Mouse (Mus musculus) limb, embryonic 14.5 days (tissue): Measurements from ENCODE around the gene Antxr1. TPM values are rescaled to one million over a fixed set of nuclear protein-coding genes. Genes with fewer than 3 reads are reported as not detected.

ENCODE experiments used
- ATAC-seq: fragments of 200-750 bp; cut with Nextera tagmentation; 2 replicates; pipeline ENCODE4 v1.8.0; 2017; ENCODE audit warnings: low read depth, moderate number of reproducible peaks, moderate TSS enrichment; ENCODE audit not compliant: low FRiP score
- DNase-seq: peaks from one replicate; pipeline ENCODE4 v3.0.0-alpha.2; 2015; ENCODE audit warnings: low spot score
- H3K27ac ChIP-seq: fragments of 300-500 bp; sonication (generic); replicated peaks from 2 replicates; pipeline ENCODE4 v1.5.1; 2014; ENCODE audit warnings: low read depth, mild to moderate bottlenecking, low read length, moderate library complexity, mixed read lengths
- H3K27me3 ChIP-seq: fragments of 300-500 bp; sonication (generic); 2 replicates; pipeline ENCODE4 v1.6.1; 2014; ENCODE audit warnings: low read length, mixed read lengths; ENCODE audit not compliant: control insufficient read depth, insufficient read depth
- H3K36me3 ChIP-seq: fragments of 300-500 bp; sonication (generic); 2 replicates; pipeline ENCODE4 v1.6.1; 2014; ENCODE audit warnings: mild to moderate bottlenecking, low read length, moderate library complexity, mixed read lengths; ENCODE audit not compliant: control insufficient read depth, insufficient read depth
- H3K4me1 ChIP-seq: fragments of 300-500 bp; sonication (generic); 2 replicates; pipeline ENCODE4 v1.6.1; 2014; ENCODE audit warnings: antibody characterized with exemption, low read length, mixed read lengths; ENCODE audit not compliant: control insufficient read depth, insufficient read depth
- H3K4me2 ChIP-seq: fragments of 300-500 bp; sonication (generic); replicated peaks from 2 replicates; pipeline ENCODE4 v1.6.1; 2014; ENCODE audit warnings: low read depth, mild to moderate bottlenecking, low read length, moderate library complexity; ENCODE audit not compliant: severe bottlenecking
- H3K4me3 ChIP-seq: fragments of 300-500 bp; sonication (generic); replicated peaks from 2 replicates; pipeline ENCODE4 v1.5.1; 2014; ENCODE audit warnings: low read length
- H3K9ac ChIP-seq: fragments of 300-500 bp; sonication (generic); 2 replicates; pipeline ENCODE4 v1.6.1; 2014; ENCODE audit warnings: mild to moderate bottlenecking, low read depth, low read length, moderate library complexity; ENCODE audit not compliant: severe bottlenecking
- H3K9me3 ChIP-seq: fragments of 300-500 bp; sonication (generic); 2 replicates; pipeline ENCODE4 v1.6.1; 2016; ENCODE audit warnings: low read length; ENCODE audit not compliant: control insufficient read depth
- POLR2A ChIP-seq: fragments of 200-500 bp; IDR thresholded peaks from 2 replicates; pipeline ENCODE4 v1.8.0; 2012; ENCODE audit warnings: inconsistent platforms, mild to moderate bottlenecking, moderate library complexity, borderline replicate concordance; ENCODE audit not compliant: insufficient read depth, insufficient read length; ENCODE audit errors: extremely low read depth
- WGBS: fragments of 180-500 bp; shearing (Covaris S2); extraction: QIAGEN DNeasy Blood & Tissue Kit; methylation state at CpG from one replicate; pipeline ENCODE4 v1.1.7; 2014; 5-methylcytosine and 5-hydroxymethylcytosine counted together
- polyA plus RNA-seq, 2 experiments: library from polyadenylated mRNA; depleted of rRNA in 1 of 2; stranded (reverse) in 1 of 2; unstranded in 1 of 2; fragments of >200 nt; fragmentation: Nextera tagmentation in 1 of 2; extraction: Ambion mirVana in 1 of 2; gene quantifications; 2 replicates each; pipeline versions ENCODE4 v1.2.1 to v1.2.3; 2012 to 2014

Gene Antxr1
- polyA plus RNA-seq, 2 experiments: 33.8 to 75.7 TPM

GRCm38 (mm10) chr6:87133520-87133919 is 202.1 kb downstream of the Antxr1 start:
- TF ChIP-seq POLR2A: no peak

GRCm38 (mm10) chr6:87131078-87131477 is 204.5 kb downstream of the Antxr1 start:
- no peak overlapping the region for H3K4me3 ChIP-seq
- WGBS: 83% methylated on average over 1 of the region's 1 CpGs

More at GRCm38 (mm10) chr6:87133520-87133919, 202.1 kb downstream of the Antxr1 start:
- Histone ChIP-seq H3K9ac (no peak overlapping the region), H3K4me1 (peaks cover 4% of the 10 kb centered on the region; the same call in 1 of the 2 replicates), H3K27ac (no peak overlapping the region), H3K9me3 (peaks cover 3% of the 10 kb centered on the region; the same call in 1 of the 2 replicates), H3K36me3 (peaks cover 31% of the 10 kb centered on the region), H3K4me3 (no peak overlapping the region), H3K27me3 (no peaks in the 10 kb centered on the region), H3K4me2 (no peak overlapping the region)
- DNase-seq (no peak), ATAC-seq (no peak)
- WGBS: 47% methylated on average over 3 of the region's 3 CpGs

GRCm38 (mm10) chr6:87130628-87131027 is 205.0 kb downstream of the Antxr1 start:
- DNase-seq (no peak), ATAC-seq (no peak)
- peaks cover 10% of the 10 kb centered on the region for H3K36me3 ChIP-seq
- no peak overlapping the region for H3K9ac ChIP-seq
- H3K4me1 ChIP-seq: peaks cover 4% of the 10 kb centered on the region; the same call in 1 of the 2 replicates
- H3K27ac ChIP-seq: no peak overlapping the region
- H3K9me3 ChIP-seq: peaks cover 3% of the 10 kb centered on the region; the same call in 1 of the 2 replicates
- no peak overlapping the region for H3K4me2 ChIP-seq
- H3K27me3 ChIP-seq: no peaks in the 10 kb centered on the region
- no peak for TF ChIP-seq POLR2A
- WGBS: 94% methylated on average over 7 of the region's 7 CpGs
- no peak overlapping the region for H3K4me3 ChIP-seq

More at GRCm38 (mm10) chr6:87131078-87131477, 204.5 kb downstream of the Antxr1 start:
- ATAC-seq (no peak), DNase-seq (no peak)
- H3K27me3 ChIP-seq: no peaks in the 10 kb centered on the region
- TF ChIP-seq POLR2A: no peak
- H3K4me1 ChIP-seq: peaks cover 4% of the 10 kb centered on the region; the same call in 1 of the 2 replicates
- no peak overlapping the region for H3K4me2 ChIP-seq
- H3K9ac ChIP-seq: no peak overlapping the region
- no peak overlapping the region for H3K27ac ChIP-seq
- H3K36me3 ChIP-seq: peaks cover 15% of the 10 kb centered on the region
- H3K9me3 ChIP-seq: peaks cover 3% of the 10 kb centered on the region; the same call in 1 of the 2 replicates

GRCm38 (mm10) chr6:87129861-87130260 is 205.8 kb downstream of the Antxr1 start:
- Histone ChIP-seq H3K4me2 (no peak overlapping the region), H3K27ac (no peak overlapping the region), H3K36me3 (peaks cover 3% of the 10 kb centered on the region; the same call in 1 of the 2 replicates), H3K4me3 (no peak overlapping the region), H3K27me3 (no peaks in the 10 kb centered on the region), H3K9ac (no peak overlapping the region), H3K9me3 (peaks cover 3% of the 10 kb centered on the region; the same call in 1 of the 2 replicates), H3K4me1 (peaks cover 4% of the 10 kb centered on the region; the same call in 1 of the 2 replicates)
- ATAC-seq: no peak
- WGBS: 80% methylated on average over 8 of the region's 8 CpGs
- no peak for DNase-seq
- no peak for TF ChIP-seq POLR2A

- DNase-seq: no peak
- H3K4me2 ChIP-seq: no peak overlapping the region
- H3K27ac ChIP-seq: no peak overlapping the region
- no peaks in the 10 kb centered on the region for H3K36me3 ChIP-seq
- H3K4me1 ChIP-seq: peaks cover 4% of the 10 kb centered on the region; the same call in 1 of the 2 replicates
- H3K9ac ChIP-seq: no peak overlapping the region
- H3K9me3 ChIP-seq: peaks cover 3% of the 10 kb centered on the region; the same call in 1 of the 2 replicates
- ATAC-seq: no peak
- 56% methylated on average over 8 of the region's 8 CpGs for WGBS
- H3K4me3 ChIP-seq: no peak overlapping the region
- no peak for TF ChIP-seq POLR2A
- no peaks in the 10 kb centered on the region for H3K27me3 ChIP-seq
Observed at GRCm38 (mm10) chr6:87127049-87127753, 208.4 kb downstream of the Antxr1 start.
